Mouse (Mus musculus) activated CD4-positive, CD25-positive, alpha-beta regulatory T cell, adult 4 months (primary cell): ENCODE data around the gene Pigv. TPM values are rescaled to one million over a fixed set of nuclear protein-coding genes. Genes with fewer than 3 reads are reported as not detected.

Experiments used
- ATAC-seq: one replicate; pipeline ENCODE4 v1.8.0; 2017
- polyA plus RNA-seq, 2 experiments: library from polyadenylated mRNA; unstranded; fragments of 100-300 nt; shearing (Covaris generic); gene quantifications; one replicate each; pipeline ENCODE4 v1.2.1; 2017

Pigv gene
- polyA plus RNA-seq, 2 experiments from 2014 or later, result 10.6 to 11.9 TPM

- ATAC-seq, result no peak
Observed at GRCm38 (mm10) chr4:133645195-133645594, 27.3 kb downstream of the Pigv start.

DNA sequence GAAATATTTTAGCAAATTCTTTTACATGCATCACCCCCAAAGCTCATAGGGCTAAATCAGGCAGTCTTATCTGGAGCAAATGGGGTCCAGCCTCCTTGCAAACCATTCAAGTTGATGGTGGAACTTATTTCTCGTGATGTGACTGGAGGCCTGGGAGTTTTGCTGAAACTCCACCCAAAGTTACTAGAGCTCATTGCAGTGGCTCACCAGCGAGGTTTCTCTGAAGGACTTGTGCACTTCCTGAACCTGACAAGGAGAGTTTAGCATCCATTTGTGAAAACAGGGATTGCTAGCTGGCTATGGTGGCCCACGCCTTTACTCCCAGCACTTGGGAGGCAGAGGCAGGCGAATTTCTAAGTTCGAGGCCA, 38.4 kb downstream of the Pigv start:
- no peak for ATAC-seq

DNA sequence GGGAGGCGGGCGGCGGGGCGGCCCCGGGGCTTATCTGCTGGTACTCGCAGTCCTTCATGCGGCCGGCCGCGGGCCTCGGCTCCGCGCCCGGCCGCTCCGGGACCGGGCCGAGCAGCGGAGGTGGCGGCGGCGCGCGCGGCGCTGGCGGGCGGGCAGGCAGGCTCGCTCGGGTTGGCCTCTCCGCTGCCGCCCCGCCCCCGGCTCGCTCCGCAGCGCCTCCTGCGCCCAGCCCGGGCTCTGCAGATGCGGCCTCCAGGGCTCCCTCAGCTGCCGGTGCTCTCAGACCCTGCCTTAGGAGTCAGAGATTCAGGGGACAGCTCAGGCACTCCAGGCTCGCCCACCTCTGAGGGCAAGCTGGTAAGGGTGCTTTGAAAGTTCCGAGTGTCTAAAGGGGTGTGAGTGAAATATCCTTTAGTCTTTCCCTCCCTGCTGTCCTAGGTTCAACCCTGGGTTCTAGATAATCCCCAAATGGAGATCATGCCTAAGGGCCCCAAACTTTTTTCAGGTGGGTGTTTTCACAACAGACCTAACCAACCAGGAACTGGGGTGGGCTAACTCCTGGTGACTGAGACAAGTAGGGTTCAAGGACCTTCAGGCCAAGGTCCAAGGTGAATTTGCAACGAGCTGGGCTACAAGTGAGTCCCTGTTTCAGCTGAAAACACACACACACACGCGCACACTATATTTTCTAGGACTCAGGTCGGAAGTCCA, 39.0 kb downstream of the Pigv start:
- ATAC-seq, result peak; percentile 48

DNA sequence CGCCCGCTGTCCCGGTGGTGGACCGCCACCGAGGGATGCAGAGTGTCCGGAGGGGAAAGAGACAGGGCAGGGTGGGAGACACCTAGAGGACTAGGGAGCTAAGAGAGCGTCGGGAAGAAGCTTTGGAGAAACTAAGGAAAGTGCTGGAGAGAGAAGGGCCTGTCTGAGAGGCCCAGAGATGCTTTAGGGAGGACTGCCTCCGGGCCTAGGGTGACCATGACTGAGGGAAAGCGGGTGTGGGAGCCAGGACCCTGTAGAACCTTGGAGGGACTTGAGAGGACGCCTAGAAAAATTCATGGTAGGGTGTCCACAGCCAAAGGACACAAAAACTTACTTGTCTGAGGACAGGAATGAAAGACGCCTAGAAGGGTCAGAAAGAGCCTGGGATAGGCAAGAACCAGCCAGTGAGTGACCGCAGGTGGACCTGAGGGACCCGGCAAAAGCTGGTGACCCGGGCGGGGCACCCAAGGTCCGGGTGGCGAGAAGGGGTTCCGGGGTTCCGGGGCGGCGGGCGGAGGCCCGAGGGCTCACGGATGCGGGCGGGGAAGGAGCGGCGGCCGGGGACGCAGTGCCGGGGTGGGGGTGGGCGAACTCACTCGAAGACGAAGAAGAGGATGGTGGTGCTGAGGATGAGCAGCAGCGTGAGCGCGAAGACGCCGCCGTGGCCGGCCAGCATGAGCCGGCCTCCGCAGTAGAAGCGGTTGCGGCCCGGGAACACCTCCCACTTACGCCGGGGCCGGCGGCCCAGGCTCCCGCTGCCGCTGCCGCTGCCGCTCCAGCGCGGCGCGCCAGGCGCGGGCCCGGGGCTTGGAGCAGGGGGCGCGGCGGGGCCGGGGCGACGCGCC, 39.7 kb downstream of the Pigv start:
- no peak for ATAC-seq

DNA sequence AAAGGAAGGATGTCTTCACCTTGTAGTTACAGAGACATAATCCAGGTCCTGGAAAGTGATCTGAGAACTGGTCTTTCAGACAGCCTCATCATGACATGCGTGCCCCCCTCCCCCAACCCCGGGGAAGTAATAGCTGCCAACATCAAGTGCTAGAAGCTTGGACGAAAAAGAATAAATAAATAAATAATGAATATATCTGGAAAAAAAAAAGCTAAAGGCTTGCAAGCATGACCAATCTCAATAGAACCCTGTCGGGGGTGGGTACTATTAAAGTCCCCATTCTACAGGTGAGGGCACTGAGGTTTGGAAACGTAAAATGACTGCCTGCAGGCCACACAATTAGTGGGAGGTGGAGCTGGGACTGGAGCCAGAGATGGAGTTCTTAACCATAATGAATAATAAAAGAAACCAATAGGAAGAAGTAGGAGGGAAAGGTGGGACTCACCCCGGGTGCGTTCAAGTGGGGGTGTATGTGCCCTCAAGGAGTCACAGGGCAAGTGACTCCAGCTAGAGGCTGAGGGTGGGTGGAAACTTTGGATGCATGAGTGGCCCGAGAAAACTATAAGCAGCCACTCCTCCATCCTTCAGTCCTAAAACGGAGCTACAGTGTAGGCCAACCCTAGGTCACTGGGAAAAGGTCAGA, 40.6 kb downstream of the Pigv start:
- no peak for ATAC-seq

DNA sequence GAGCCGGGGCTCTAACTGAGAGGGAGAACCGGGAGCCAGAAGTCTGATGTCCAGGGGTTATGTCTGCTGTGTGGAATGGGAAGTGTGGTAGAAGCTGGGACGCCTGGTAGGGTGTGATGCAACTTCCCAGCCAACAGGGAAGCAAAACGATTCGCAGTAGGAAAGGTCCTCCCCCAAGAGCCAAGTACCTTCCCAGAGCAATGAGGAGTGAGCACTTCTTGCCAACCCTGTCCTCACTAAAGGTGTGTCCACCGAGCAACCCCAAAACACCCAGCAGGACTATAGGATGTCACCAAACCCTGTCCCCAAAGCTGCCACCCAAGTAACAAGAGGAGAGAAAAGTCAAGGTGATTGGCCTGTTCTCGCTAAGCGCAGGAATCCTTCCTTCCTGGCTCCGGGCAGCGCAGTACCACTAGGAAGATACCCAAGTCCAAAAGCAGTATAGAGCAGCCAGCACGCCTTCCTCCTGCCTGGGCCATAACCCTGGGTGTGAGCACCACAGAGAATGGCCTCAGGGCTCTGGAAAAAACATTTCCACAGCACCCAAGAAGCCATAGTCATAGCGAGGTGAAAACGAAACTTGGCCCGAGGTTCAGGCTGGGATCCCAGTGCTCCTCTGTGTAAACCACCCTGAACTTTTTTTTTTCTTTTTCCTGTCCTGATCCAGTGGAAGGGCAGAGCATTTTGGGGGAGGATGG, 41.2 kb downstream of the Pigv start:
- peak; percentile 14 for ATAC-seq

- ATAC-seq, result no peak
Observed at GRCm38 (mm10) chr4:133630326-133630920, 42.0 kb downstream of the Pigv start.

DNA sequence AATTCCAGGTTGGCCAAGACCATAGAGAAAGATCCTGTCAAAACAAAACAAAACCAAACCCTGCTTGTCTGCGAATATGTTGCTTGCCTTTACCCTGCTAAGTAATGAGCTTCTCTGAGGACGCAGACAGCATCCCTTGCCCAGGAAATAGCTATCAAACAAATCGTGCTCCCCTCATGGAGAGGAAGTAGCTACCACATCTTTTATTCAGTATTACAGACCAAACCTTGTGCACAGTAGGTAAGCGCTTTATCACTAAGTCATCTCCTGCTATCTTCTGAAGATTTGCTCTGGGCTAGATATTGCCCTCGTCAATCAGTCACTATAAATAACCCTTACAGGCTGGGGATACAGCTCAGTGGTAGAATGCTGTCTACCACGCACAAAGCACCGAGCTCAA, 43.3 kb downstream of the Pigv start:
- ATAC-seq, result peak; percentile 34

DNA sequence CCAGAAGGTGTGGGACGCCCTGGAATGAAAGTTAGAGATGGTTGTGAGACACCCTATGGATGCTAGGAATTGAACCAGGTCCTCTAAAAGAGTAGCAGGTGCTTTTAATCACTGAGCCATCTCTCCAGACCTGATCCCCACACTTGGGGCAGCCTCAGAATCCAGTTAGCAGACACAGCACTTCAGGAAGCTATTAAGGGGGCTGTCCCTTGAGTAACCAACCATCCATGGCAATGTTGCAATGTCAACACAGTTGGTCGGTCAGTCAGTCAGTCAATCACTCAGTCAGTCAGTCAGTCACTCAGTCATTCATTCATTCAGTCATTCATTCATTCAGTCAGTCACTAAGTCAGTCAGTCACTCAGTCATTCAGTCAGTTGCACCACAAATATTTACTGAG, 43.9 kb downstream of the Pigv start:
- ATAC-seq, result no peak

GRCm38 (mm10) chr4:133627039-133627438, 45.4 kb downstream of the Pigv start:
- ATAC-seq, result no peak

- ATAC-seq, result no peak
Observed at GRCm38 (mm10) chr4:133626621-133627020, 45.8 kb downstream of the Pigv start.

DNA sequence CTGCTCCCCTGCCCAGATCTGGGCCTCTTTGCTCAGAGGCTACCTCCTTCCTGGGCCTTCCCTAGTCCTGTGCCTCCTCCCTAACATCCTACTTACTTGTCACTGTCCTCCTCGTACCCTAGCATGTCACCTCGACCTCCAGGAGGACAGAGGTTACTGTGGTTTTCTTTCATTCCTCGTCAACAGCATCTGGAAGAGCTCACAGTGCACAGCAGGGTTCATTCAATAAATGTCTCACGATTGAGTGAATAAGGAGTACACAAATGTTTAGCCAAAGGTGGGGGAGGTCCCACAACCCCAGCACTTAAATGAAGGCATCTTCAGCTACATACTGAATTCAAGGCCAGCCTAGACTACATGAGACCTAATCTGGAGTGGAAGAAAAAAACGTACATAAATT, 46.2 kb downstream of the Pigv start:
- no peak for ATAC-seq

DNA sequence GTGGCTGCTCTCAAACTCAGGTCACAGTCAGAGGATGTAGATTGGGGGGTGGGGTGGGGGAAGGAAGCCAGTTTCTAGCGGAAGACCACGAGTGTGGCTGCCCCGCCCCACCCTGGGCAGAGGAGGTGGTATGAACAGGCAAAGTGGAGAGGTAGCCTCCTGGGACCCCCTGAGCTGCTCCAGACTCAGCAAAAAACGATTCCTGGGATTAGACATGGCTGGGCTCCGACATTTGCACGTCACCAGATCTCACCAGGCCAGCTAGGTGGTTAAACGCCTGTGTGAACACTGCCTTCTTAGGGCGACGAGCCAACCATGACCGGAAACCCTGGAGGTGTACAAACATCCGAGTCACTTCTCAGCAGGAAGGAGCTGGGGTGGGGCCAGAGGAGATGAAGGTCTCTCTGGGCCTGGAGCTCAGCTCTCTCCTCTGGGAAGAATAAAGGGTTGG, 46.8 kb downstream of the Pigv start:
- ATAC-seq, result peak; percentile 57

- no peak for ATAC-seq
Observed at GRCm38 (mm10) chr4:133624830-133625229, 47.6 kb downstream of the Pigv start.

- ATAC-seq, result peak; percentile 51
Observed at GRCm38 (mm10) chr4:133622161-133622695, 50.2 kb downstream of the Pigv start.

- peak; percentile 62 for ATAC-seq
Observed at GRCm38 (mm10) chr4:133620668-133621067, 51.8 kb downstream of the Pigv start.

- ATAC-seq, result no peak
Observed at GRCm38 (mm10) chr4:133619473-133620136, 52.8 kb downstream of the Pigv start.

DNA sequence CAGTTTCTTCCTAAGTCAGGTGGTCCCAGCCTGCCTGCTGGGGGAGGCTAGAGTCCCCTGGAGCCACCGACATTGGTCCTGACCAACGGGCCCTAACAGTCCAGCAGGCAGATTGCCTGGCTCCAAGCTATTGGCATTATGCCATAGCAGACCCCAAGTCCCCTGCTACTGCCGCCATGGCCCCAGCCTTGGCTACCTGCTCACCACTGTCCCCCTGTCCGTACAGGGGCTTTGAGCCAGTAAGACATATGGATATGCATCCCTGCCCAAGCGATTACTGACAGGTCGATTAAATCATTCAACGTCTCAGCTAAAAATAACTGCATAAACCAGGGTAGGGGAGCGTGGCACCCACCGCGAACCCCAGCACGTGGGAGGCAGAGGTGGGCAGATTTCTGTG, 54.5 kb downstream of the Pigv start:
- no peak for ATAC-seq

DNA sequence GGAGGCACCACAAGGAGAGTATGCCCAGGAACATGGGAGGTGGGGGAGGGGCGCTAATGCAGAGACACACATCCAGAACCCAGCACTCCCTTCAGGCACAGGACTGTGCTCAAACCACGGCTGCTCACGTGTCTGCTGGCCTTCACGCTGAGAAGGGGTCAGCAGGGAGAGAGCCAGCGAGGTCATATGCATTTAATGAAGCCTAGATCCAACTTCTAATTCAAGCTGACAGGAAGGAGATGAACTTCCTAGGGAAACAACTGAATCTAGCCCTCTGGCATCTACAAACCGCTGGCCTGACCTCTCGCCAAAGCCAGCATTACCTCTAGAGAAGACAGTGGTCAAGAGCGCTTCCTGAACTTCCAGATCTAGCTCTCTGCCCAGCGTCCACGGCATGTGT, 57.0 kb downstream of the Pigv start:
- no peak for ATAC-seq

GRCm38 (mm10) chr4:133614274-133614761, 58.1 kb downstream of the Pigv start:
- ATAC-seq, result no peak

- ATAC-seq, result no peak
Observed at GRCm38 (mm10) chr4:133613867-133614266, 58.6 kb downstream of the Pigv start.
